19 mouse cellular contexts compared by ENCODE assay signal in the genomic region with DNA sequence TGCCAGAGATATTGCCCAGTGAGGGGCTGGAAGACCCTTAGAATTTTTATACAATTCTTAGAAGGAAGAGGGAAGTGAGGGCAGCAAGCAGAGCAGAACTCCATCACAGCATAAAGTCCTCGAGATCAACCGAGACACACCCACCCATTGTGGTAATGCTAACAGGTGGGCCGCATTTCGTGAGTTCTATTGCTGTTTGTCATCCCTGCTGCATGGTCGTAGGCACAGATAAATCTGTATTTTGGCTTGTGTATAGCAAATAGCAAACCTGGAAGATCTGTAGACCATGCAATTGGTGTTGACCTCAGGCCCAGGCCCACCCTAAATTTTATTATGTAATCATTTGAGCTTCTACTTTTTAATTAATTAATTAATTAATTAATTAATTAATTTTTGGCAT. TPM values are rescaled to one million over a fixed set of nuclear protein-coding genes. Genes with fewer than 3 reads are reported as not detected.
DNase-seq lines count a peak whose midpoint lies in the region; ATAC-seq lines count a peak whose summit lies in the region.
"Had no signal": no experiment of that assay in that cellular context is flagged by ENCODE, and none has a peak within 500 bp of the region (broad histone marks: within the 10 kb centered on the region; RNA-seq: fewer than 3 reads in every experiment).

No protein-coding gene starts in this region.

- no peak overlapping the region for H3K4me3 ChIP-seq in forebrain, embryonic 12.5 days (replicated peaks)
- H3K4me3 ChIP-seq in forebrain, embryonic 10.5 days: no peak overlapping the region
- H3K4me3 ChIP-seq in kidney, embryonic 14.5 days (ENCODE audit: low read length): no peak overlapping the region
- no peak overlapping the region for H3K4me3 ChIP-seq in midbrain, embryonic 12.5 days
- no peak overlapping the region for H3K4me3 ChIP-seq in midbrain, embryonic 13.5 days (replicated peaks)
- H3K4me3 ChIP-seq: embryonic facial prominence, embryonic 12.5 days; embryonic facial prominence, embryonic 15.5 days; heart, embryonic 12.5 days; heart, embryonic 15.5 days; hindbrain, embryonic 10.5 days had no signal

- H3K27me3 ChIP-seq in forebrain, embryonic 12.5 days: no peaks in the 10 kb centered on the region
- H3K27me3 ChIP-seq in forebrain, embryonic 10.5 days (ENCODE audit: poor library complexity, severe bottlenecking): no peaks in the 10 kb centered on the region
- no peaks in the 10 kb centered on the region for H3K27me3 ChIP-seq in kidney, embryonic 14.5 days (ENCODE audit: control insufficient read depth, insufficient read depth, low read length)
- no peaks in the 10 kb centered on the region for H3K27me3 ChIP-seq in midbrain, embryonic 12.5 days
- H3K27me3 ChIP-seq in midbrain, embryonic 13.5 days: no peaks in the 10 kb centered on the region
- H3K27me3 ChIP-seq: CH12.LX; embryonic facial prominence, embryonic 12.5 days; embryonic facial prominence, embryonic 15.5 days; heart, embryonic 12.5 days; heart, embryonic 15.5 days; Patski had no signal

- no peak overlapping the region for H3K9ac ChIP-seq in forebrain, embryonic 12.5 days
- no peak overlapping the region for H3K9ac ChIP-seq in kidney, embryonic 14.5 days (ENCODE audit: low read depth, low read length)
- no peak overlapping the region for H3K9ac ChIP-seq in midbrain, embryonic 12.5 days (replicated peaks)
- H3K9ac ChIP-seq in midbrain, embryonic 13.5 days (replicated peaks): no peak overlapping the region
- H3K9ac ChIP-seq: embryonic facial prominence, embryonic 12.5 days; embryonic facial prominence, embryonic 15.5 days; heart, embryonic 12.5 days; heart, embryonic 15.5 days; hindbrain, embryonic 14.5 days had no signal

- WGBS in forebrain, embryonic 12.5 days: 84% methylated on average over 5 of the region's 5 CpGs
- 90% methylated on average over 5 of the region's 5 CpGs for WGBS in forebrain, embryonic 10.5 days
- 85% methylated on average over 5 of the region's 5 CpGs for WGBS in kidney, embryonic 14.5 days
- WGBS in midbrain, embryonic 12.5 days: 86% methylated on average over 5 of the region's 5 CpGs
- 87% methylated on average over 5 of the region's 5 CpGs for WGBS in midbrain, embryonic 13.5 days

- no peaks in the 10 kb centered on the region for H3K4me1 ChIP-seq in forebrain, embryonic 12.5 days
- no peaks in the 10 kb centered on the region for H3K4me1 ChIP-seq in forebrain, embryonic 10.5 days
- no peaks in the 10 kb centered on the region for H3K4me1 ChIP-seq in kidney, embryonic 14.5 days (ENCODE audit: control insufficient read depth, insufficient read depth, low read length)
- no peaks in the 10 kb centered on the region for H3K4me1 ChIP-seq in midbrain, embryonic 12.5 days
- no peaks in the 10 kb centered on the region for H3K4me1 ChIP-seq in midbrain, embryonic 13.5 days (replicated peaks)
- H3K4me1 ChIP-seq: embryonic facial prominence, embryonic 12.5 days; embryonic facial prominence, embryonic 15.5 days; heart, embryonic 12.5 days; heart, embryonic 15.5 days; hindbrain, embryonic 10.5 days had no signal

- no peaks in the 10 kb centered on the region for H3K9me3 ChIP-seq in forebrain, embryonic 12.5 days
- no peaks in the 10 kb centered on the region for H3K9me3 ChIP-seq in forebrain, embryonic 10.5 days
- H3K9me3 ChIP-seq in kidney, embryonic 14.5 days (ENCODE audit: control insufficient read depth, low read length): no peaks in the 10 kb centered on the region
- H3K9me3 ChIP-seq in midbrain, embryonic 12.5 days: no peaks in the 10 kb centered on the region
- H3K9me3 ChIP-seq in midbrain, embryonic 13.5 days: no peaks in the 10 kb centered on the region
- H3K9me3 ChIP-seq: embryonic facial prominence, embryonic 12.5 days; embryonic facial prominence, embryonic 15.5 days; G1E; heart, embryonic 12.5 days; heart, embryonic 15.5 days; hindbrain, embryonic 10.5 days had no signal

- no peak overlapping the region for H3K27ac ChIP-seq in forebrain, embryonic 12.5 days
- no peak overlapping the region for H3K27ac ChIP-seq in forebrain, embryonic 10.5 days
- no peak overlapping the region for H3K27ac ChIP-seq in kidney, embryonic 14.5 days (ENCODE audit: low read depth, low read length)
- no peak overlapping the region for H3K27ac ChIP-seq in midbrain, embryonic 12.5 days (replicated peaks)
- H3K27ac ChIP-seq in midbrain, embryonic 13.5 days: no peak overlapping the region
- H3K27ac ChIP-seq: embryonic facial prominence, embryonic 12.5 days; embryonic facial prominence, embryonic 15.5 days; heart, embryonic 15.5 days; hindbrain, embryonic 10.5 days; hindbrain, embryonic 14.5 days had no signal

- peak; percentile 53; the same call in 1 of the 2 replicates for ATAC-seq in forebrain, embryonic 12.5 days (ENCODE audit: low FRiP score)
- ATAC-seq in kidney, embryonic 14.5 days (ENCODE audit: low FRiP score, low TSS enrichment): peak; percentile 4; the same call in 1 of the 2 replicates
- peak; percentile 41; the same call in 1 of the 2 replicates for ATAC-seq in midbrain, embryonic 12.5 days (ENCODE audit: low FRiP score, low read depth)
- no peak for ATAC-seq in midbrain, embryonic 13.5 days

- H3K36me3 ChIP-seq in forebrain, embryonic 12.5 days (replicated peaks): no peaks in the 10 kb centered on the region
- no peaks in the 10 kb centered on the region for H3K36me3 ChIP-seq in forebrain, embryonic 10.5 days (replicated peaks)
- no peaks in the 10 kb centered on the region for H3K36me3 ChIP-seq in kidney, embryonic 14.5 days (ENCODE audit: control insufficient read depth, insufficient read depth, low read length)
- no peaks in the 10 kb centered on the region for H3K36me3 ChIP-seq in midbrain, embryonic 12.5 days
- H3K36me3 ChIP-seq in midbrain, embryonic 13.5 days: no peaks in the 10 kb centered on the region
- H3K36me3 ChIP-seq: embryonic facial prominence, embryonic 12.5 days; embryonic facial prominence, embryonic 15.5 days; G1E; heart, embryonic 12.5 days; heart, embryonic 15.5 days; hindbrain, embryonic 10.5 days had no signal

- DNase-seq in forebrain, embryonic 10.5 days (ENCODE audit: extremely low spot score, low spot score): no peak
- no peak for DNase-seq in kidney, postnatal 36 days
- DNase-seq in layer of hippocampus, postnatal 14 days (ENCODE audit: low spot score in 2 of 2): no peak
- DNase-seq: cerebellum, adult 11 months; cerebellum, adult 9-11 months; gastrocnemius, postnatal 25 days had no signal

- H3K4me2 ChIP-seq in forebrain, embryonic 12.5 days: no peak overlapping the region
- no peak overlapping the region for H3K4me2 ChIP-seq in kidney, embryonic 14.5 days (replicated peaks; ENCODE audit: low read depth, low read length)
- H3K4me2 ChIP-seq in midbrain, embryonic 12.5 days (replicated peaks): no peak overlapping the region
- no peak overlapping the region for H3K4me2 ChIP-seq in midbrain, embryonic 13.5 days (replicated peaks)
- H3K4me2 ChIP-seq: embryonic facial prominence, embryonic 12.5 days; embryonic facial prominence, embryonic 15.5 days; heart, embryonic 12.5 days; heart, embryonic 15.5 days; hindbrain, embryonic 14.5 days had no signal

RNA-seq across cellular contexts. Expression of a gene that starts 43.2 kb away (rescaled TPM):
- 4.8 and 5.2 TPM in 2 replicates for polyA plus RNA-seq in forebrain, embryonic 12.5 days (2016; fragmentation: Nextera tagmentation; extraction: Ambion mirVana)
- 0.88 and 1.3 TPM in 2 replicates for polyA plus RNA-seq in forebrain, embryonic 10.5 days (2016; fragmentation: Nextera tagmentation; extraction: Ambion mirVana)
- polyA plus RNA-seq in kidney, embryonic 14.5 days (2014; fragmentation: Nextera tagmentation; extraction: Ambion mirVana): 25.6 and 27.8 TPM in 2 replicates
- polyA plus RNA-seq in midbrain, embryonic 12.5 days (2016; fragmentation: Nextera tagmentation; extraction: Ambion mirVana): 5.2 and 7.8 TPM in 2 replicates
- 3.0 and 5.6 TPM in 2 replicates for polyA plus RNA-seq in midbrain, embryonic 13.5 days (2015; fragmentation: Nextera tagmentation; extraction: Ambion mirVana)
- 1 to 10 TPM in 1 of 2 experiments, under 1 TPM in 1; 0.79 to 1.2 TPM for total RNA-seq in layer of hippocampus, postnatal 14 days (2021)
- polyA plus RNA-seq: G1E had no signal

RNA-seq across cellular contexts. Expression of a gene that starts 58.5 kb away (rescaled TPM):
- polyA plus RNA-seq in forebrain, embryonic 12.5 days (2016; fragmentation: Nextera tagmentation; extraction: Ambion mirVana): 0.37 and 0.59 TPM in 2 replicates
- polyA plus RNA-seq in forebrain, embryonic 10.5 days (2016; fragmentation: Nextera tagmentation; extraction: Ambion mirVana): 0.89 and 9.1 TPM in 2 replicates
- 3.2 and 3.8 TPM in 2 replicates for polyA plus RNA-seq in kidney, embryonic 14.5 days (2014; fragmentation: Nextera tagmentation; extraction: Ambion mirVana)
- 0.10 and 0.28 TPM in 2 replicates for polyA plus RNA-seq in midbrain, embryonic 12.5 days (2016; fragmentation: Nextera tagmentation; extraction: Ambion mirVana)
- 0.55 and 1.3 TPM in 2 replicates for polyA plus RNA-seq in midbrain, embryonic 13.5 days (2015; fragmentation: Nextera tagmentation; extraction: Ambion mirVana)
- total RNA-seq in layer of hippocampus, postnatal 14 days (2021): 10 to 100 TPM; 49.6 to 55.6 TPM
- polyA plus RNA-seq: G1E had no signal
